Mouse (Mus musculus) CD4-positive, CD25-positive, alpha-beta regulatory T cell, adult 4 months (primary cell): ENCODE measurements at regions not wholly inside any gene's neighbourhood (a gene's known extent, or its start where the extent isn't known, plus 50 kb on each side); places are given as distances from the start of the nearest gene placed in this dataset.

ENCODE experiments used
- ATAC-seq: one replicate; pipeline ENCODE4 v1.8.0; 2017

GRCm38 (mm10) chr6:117332641-117333040 lies 164.3 kb downstream of the Cxcl12 start:
- no peak for ATAC-seq

GRCm38 (mm10) chr6:117342123-117342522 lies 173.8 kb downstream of the Cxcl12 start:
- ATAC-seq: no peak

GRCm38 (mm10) chr6:117347356-117347755 lies 179.0 kb downstream of the Cxcl12 start:
- no peak for ATAC-seq

GRCm38 (mm10) chr6:117351846-117352245 lies 183.5 kb downstream of the Cxcl12 start:
- ATAC-seq: no peak

- ATAC-seq: no peak
These were observed 184.8 kb downstream of the Cxcl12 start for GRCm38 (mm10) chr6:117353091-117353490.

GRCm38 (mm10) chr6:117356101-117356500 lies 187.8 kb downstream of the Cxcl12 start:
- no peak for ATAC-seq

- no peak for ATAC-seq
These were observed 191.1 kb downstream of the Cxcl12 start for GRCm38 (mm10) chr6:117359401-117359800.

GRCm38 (mm10) chr6:117366563-117366962 lies 198.2 kb downstream of the Cxcl12 start:
- no peak for ATAC-seq

- no peak for ATAC-seq
These were observed 207.7 kb downstream of the Cxcl12 start for GRCm38 (mm10) chr6:117375989-117376388.

- ATAC-seq: no peak
These were observed 211.6 kb downstream of the Cxcl12 start for GRCm38 (mm10) chr6:117379904-117380303.

GRCm38 (mm10) chr6:117390233-117390848 lies 222.0 kb downstream of the Cxcl12 start:
- no peak for ATAC-seq

GRCm38 (mm10) chr6:117393480-117393879 lies 225.1 kb downstream of the Cxcl12 start:
- no peak for ATAC-seq

- no peak for ATAC-seq
These were observed 237.4 kb downstream of the Cxcl12 start for GRCm38 (mm10) chr6:117405589-117406311.

- no peak for ATAC-seq
These were observed 237.9 kb downstream of the Cxcl12 start for GRCm38 (mm10) chr6:117406312-117406595.

- no peak for ATAC-seq
These were observed 238.4 kb downstream of the Cxcl12 start for GRCm38 (mm10) chr6:117406757-117407156.

GRCm38 (mm10) chr6:117407206-117407858 lies 239.0 kb downstream of the Cxcl12 start:
- ATAC-seq: no peak

GRCm38 (mm10) chr6:117407953-117408352 lies 239.6 kb downstream of the Cxcl12 start:
- ATAC-seq: no peak

- ATAC-seq: no peak
These were observed 240.8 kb downstream of the Cxcl12 start for GRCm38 (mm10) chr6:117408971-117409783.

- ATAC-seq: no peak
These were observed 246.6 kb downstream of the Cxcl12 start for GRCm38 (mm10) chr6:117414926-117415325.

GRCm38 (mm10) chr6:117415901-117416300 lies 247.6 kb downstream of the Cxcl12 start:
- ATAC-seq: no peak

GRCm38 (mm10) chr6:117416461-117416860 lies 248.1 kb downstream of the Cxcl12 start:
- no peak for ATAC-seq

GRCm38 (mm10) chr6:117422846-117423573 lies 254.7 kb downstream of the Cxcl12 start:
- ATAC-seq: no peak

GRCm38 (mm10) chr6:117426363-117426762 lies 258.0 kb downstream of the Cxcl12 start:
- ATAC-seq: no peak
